ENCODE assay signal across 26 mouse cellular contexts in the genomic region with DNA sequence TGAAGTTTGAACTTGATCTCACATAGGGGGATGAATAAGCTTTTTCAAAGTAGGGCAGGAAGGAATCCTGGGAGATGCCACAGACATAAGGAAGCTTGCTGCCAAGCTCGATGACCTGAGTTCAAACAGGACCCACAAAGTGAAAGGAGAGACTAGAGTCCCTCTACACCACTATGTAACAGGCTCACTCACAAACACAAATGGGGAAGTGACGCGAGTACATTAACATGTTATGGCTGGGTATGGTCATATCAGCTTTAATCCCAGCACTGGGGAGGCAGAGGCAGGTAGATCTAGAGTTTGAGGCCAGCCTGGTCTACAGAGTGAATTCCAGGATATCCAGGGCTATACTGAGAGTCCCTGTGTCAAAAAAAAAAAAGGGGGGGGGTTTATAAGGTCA. TPM values are rescaled to one million over a fixed set of nuclear protein-coding genes. Genes with fewer than 3 reads are reported as not detected.
DNase-seq lines count a peak whose midpoint lies in the region; ATAC-seq and TF ChIP-seq lines count a peak whose summit lies in the region.
"Had no signal": no experiment of that assay in that cellular context is flagged by ENCODE, and none has a peak within 500 bp of the region (broad histone marks: within the 10 kb centered on the region; RNA-seq: fewer than 3 reads in every experiment).

No protein-coding gene starts in this region.

- no peak for DNase-seq in gastrocnemius, adult 2 months
- no peak for DNase-seq in gastrocnemius, postnatal 10 days
- no peak for DNase-seq in lung, adult 18-20 months
- peak; percentile 31 to 45 for DNase-seq in B cell, adult 2 months
- DNase-seq in retina, postnatal 1 day, result no peak
- DNase-seq: adrenal gland, postnatal 25 days; cerebellum, adult 11-12 months; cerebellum, postnatal 10 days; forebrain, postnatal 0 days; gastrocnemius, postnatal 25 days; heart, adult 18-20 months; heart, postnatal 36 days; kidney, adult 2 months; kidney, postnatal 4 days; left cerebral cortex, postnatal 4 days; right cerebral cortex, postnatal 4 days had no signal

- no peak overlapping the region for H3K4me2 ChIP-seq in lung, embryonic 16.5 days (ENCODE audit: low read depth, low read length)
- no peak overlapping the region for H3K4me2 ChIP-seq in liver, embryonic 15.5 days

- no peaks in the 10 kb centered on the region for H3K27me3 ChIP-seq in lung, embryonic 16.5 days (ENCODE audit: control insufficient read depth, insufficient read depth, low read depth, low read length)
- H3K27me3 ChIP-seq in liver, embryonic 15.5 days, result no peaks in the 10 kb centered on the region
- H3K27me3 ChIP-seq: hindbrain, embryonic 12.5 days; intestine, embryonic 15.5 days; midbrain, embryonic 15.5 days; neural tube, embryonic 12.5 days had no signal

- TF ChIP-seq CTCF in gastrocnemius, adult 2 months (IDR thresholded peaks at IDR 0.05), result no peak

- ATAC-seq in lung, embryonic 16.5 days (ENCODE audit: low read depth), result no peak
- ATAC-seq in liver, embryonic 15.5 days (ENCODE audit: insufficient read depth), result no peak
- no peak for ATAC-seq in activated CD4-positive, CD25-positive, alpha-beta regulatory T cell, adult 4 months
- ATAC-seq: forebrain, postnatal 0 days had no signal

- H3K4me1 ChIP-seq in lung, embryonic 16.5 days (replicated peaks; ENCODE audit: control insufficient read depth, insufficient read depth, low read length), result peaks cover 12% of the 10 kb centered on the region
- H3K4me1 ChIP-seq in liver, embryonic 15.5 days (replicated peaks), result peaks cover 69% of the 10 kb centered on the region

- no peak overlapping the region for H3K9ac ChIP-seq in lung, embryonic 16.5 days (ENCODE audit: low read length)
- H3K9ac ChIP-seq in liver, embryonic 15.5 days, result no peak overlapping the region
- H3K9ac ChIP-seq: hindbrain, embryonic 12.5 days; intestine, embryonic 15.5 days; neural tube, embryonic 12.5 days had no signal

- H3K9me3 ChIP-seq in lung, embryonic 16.5 days (ENCODE audit: control insufficient read depth, low read length), result no peaks in the 10 kb centered on the region
- no peaks in the 10 kb centered on the region for H3K9me3 ChIP-seq in liver, embryonic 15.5 days (replicated peaks)
- H3K9me3 ChIP-seq: G1E; hindbrain, embryonic 12.5 days; intestine, embryonic 15.5 days; midbrain, embryonic 15.5 days; neural tube, embryonic 12.5 days had no signal

- 86% methylated on average over 3 of the region's 3 CpGs for WGBS in lung, embryonic 16.5 days
- 74% methylated on average over 3 of the region's 3 CpGs for WGBS in liver, embryonic 15.5 days (ENCODE audit: insufficient replicate concordance)

- peak overlapping the region; percentile 96; the same call in 1 of the 2 replicates for H3K27ac ChIP-seq in gastrocnemius, adult 2 months
- peak overlapping the region; percentile 62 for H3K27ac ChIP-seq in lung, embryonic 16.5 days (ENCODE audit: low read length)
- peak overlapping the region; percentile 86 for H3K27ac ChIP-seq in liver, embryonic 15.5 days (replicated peaks)
- H3K27ac ChIP-seq: hindbrain, embryonic 12.5 days; midbrain, embryonic 15.5 days; neural tube, embryonic 12.5 days had no signal

- intact Hi-C loops in gastrocnemius, adult 2 months (cut with DNase I), result loop anchor here (10.0 kb wide), 1 partner anchor 570 kb away; no protein-coding TSS in a partner anchor

- H3K36me3 ChIP-seq in lung, embryonic 16.5 days (ENCODE audit: control insufficient read depth, insufficient read depth, low read length), result peaks cover 4% of the 10 kb centered on the region
- H3K36me3 ChIP-seq in liver, embryonic 15.5 days (replicated peaks), result peaks cover 20% of the 10 kb centered on the region
- H3K36me3 ChIP-seq: hindbrain, embryonic 12.5 days; intestine, embryonic 15.5 days; midbrain, embryonic 15.5 days had no signal

- no peak overlapping the region for H3K4me3 ChIP-seq in gastrocnemius, adult 2 months
- no peak overlapping the region for H3K4me3 ChIP-seq in lung, embryonic 16.5 days (ENCODE audit: low read length)
- H3K4me3 ChIP-seq in liver, embryonic 15.5 days (replicated peaks), result no peak overlapping the region

RNA-seq across cellular contexts. Expression of gene Mad2l1bp, which starts 1.0 kb away (rescaled TPM):
- total RNA-seq in gastrocnemius, adult 2 months (2021), result 10 to 100 TPM; 20.8 to 25.1 TPM
- 10 to 100 TPM; 14.0 to 14.7 TPM for total RNA-seq in gastrocnemius, postnatal 10 days (2021)
- polyA plus RNA-seq in lung, embryonic 16.5 days (2015; fragmentation: Nextera tagmentation; extraction: Ambion mirVana), result 55.5 and 57.1 TPM in 2 replicates
- polyA plus RNA-seq in liver, embryonic 15.5 days (2015; fragmentation: Nextera tagmentation; extraction: Ambion mirVana), result 42.5 and 47.5 TPM in 2 replicates
- polyA plus RNA-seq in activated CD4-positive, CD25-positive, alpha-beta regulatory T cell, adult 4 months (2017; shearing (Covaris generic)), result 10 to 100 TPM; 59.6 to 59.9 TPM

RNA-seq across cellular contexts. Expression of gene Gtpbp2, which starts 6.5 kb away (rescaled TPM):
- total RNA-seq in gastrocnemius, adult 2 months (2021), result 10 to 100 TPM; 52.7 to 55.2 TPM
- 10 to 100 TPM; 44.9 to 59.2 TPM for total RNA-seq in gastrocnemius, postnatal 10 days (2021)
- polyA plus RNA-seq in lung, embryonic 16.5 days (2015; fragmentation: Nextera tagmentation; extraction: Ambion mirVana), result 50.3 and 55.0 TPM in 2 replicates
- polyA plus RNA-seq in liver, embryonic 15.5 days (2015; fragmentation: Nextera tagmentation; extraction: Ambion mirVana), result 33.2 and 36.8 TPM in 2 replicates
- polyA plus RNA-seq in activated CD4-positive, CD25-positive, alpha-beta regulatory T cell, adult 4 months (2017; shearing (Covaris generic)), result 10 to 100 TPM; 39.6 to 55.7 TPM

RNA-seq across cellular contexts. Expression of gene Rsph9, which starts 10.3 kb away (rescaled TPM):
- under 1 TPM; 0.47 to 0.61 TPM for total RNA-seq in gastrocnemius, adult 2 months (2021)
- total RNA-seq in gastrocnemius, postnatal 10 days (2021), result under 1 TPM; 0.49 to 0.84 TPM
- polyA plus RNA-seq in lung, embryonic 16.5 days (2015; fragmentation: Nextera tagmentation; extraction: Ambion mirVana), result 23.7 and 26.8 TPM in 2 replicates
- polyA plus RNA-seq in liver, embryonic 15.5 days (2015; fragmentation: Nextera tagmentation; extraction: Ambion mirVana), result 0.83 and 1.1 TPM in 2 replicates
- polyA plus RNA-seq in activated CD4-positive, CD25-positive, alpha-beta regulatory T cell, adult 4 months (2017; shearing (Covaris generic)), result 1 to 10 TPM; 1.5 TPM
- total RNA-seq: G1E; megakaryocyte progenitor cell, adult 5-6 weeks had no signal
- polyA plus RNA-seq: erythroblast, embryonic 14.5 days; G1E had no signal

RNA-seq across cellular contexts. Expression of gene Mrps18a, which starts 43.5 kb away (rescaled TPM):
- total RNA-seq in gastrocnemius, adult 2 months (2021), result 100 to 1,000 TPM in 1 of 2 experiments, 10 to 100 TPM in 1; 84.2 to 104 TPM
- total RNA-seq in gastrocnemius, postnatal 10 days (2021), result 10 to 100 TPM; 62.6 to 63.8 TPM
- polyA plus RNA-seq in lung, embryonic 16.5 days (2015; fragmentation: Nextera tagmentation; extraction: Ambion mirVana), result 134 and 138 TPM in 2 replicates
- polyA plus RNA-seq in liver, embryonic 15.5 days (2015; fragmentation: Nextera tagmentation; extraction: Ambion mirVana), result 60.7 and 64.6 TPM in 2 replicates
- polyA plus RNA-seq in activated CD4-positive, CD25-positive, alpha-beta regulatory T cell, adult 4 months (2017; shearing (Covaris generic)), result 100 to 1,000 TPM; 101 to 132 TPM

RNA-seq across cellular contexts. Expression of gene Polh, which starts 48.1 kb away (rescaled TPM):
- total RNA-seq in gastrocnemius, adult 2 months (2021), result 10 to 100 TPM; 11.8 to 14.1 TPM
- 10 to 100 TPM; 13.7 to 14.9 TPM for total RNA-seq in gastrocnemius, postnatal 10 days (2021)
- 24.1 and 26.0 TPM in 2 replicates for polyA plus RNA-seq in lung, embryonic 16.5 days (2015; fragmentation: Nextera tagmentation; extraction: Ambion mirVana)
- 15.8 and 17.1 TPM in 2 replicates for polyA plus RNA-seq in liver, embryonic 15.5 days (2015; fragmentation: Nextera tagmentation; extraction: Ambion mirVana)
- polyA plus RNA-seq in activated CD4-positive, CD25-positive, alpha-beta regulatory T cell, adult 4 months (2017; shearing (Covaris generic)), result 1 to 10 TPM; 8.3 to 10.0 TPM

Comparison
In these comparisons a context has a peak if more than half of its experiments do, and no peak if none do; other contexts are left out.
1. DNase-seq: peak in B cell, adult 2 months (2 of 2); none in gastrocnemius, adult 2 months (single experiment), gastrocnemius, postnatal 10 days (single experiment), lung, adult 18-20 months (0 of 2) and retina, postnatal 1 day (single experiment).
2. Peak in every context shown above with its lines, with median percentiles within 50 percentile points of each other: H3K27ac ChIP-seq.